ENCODE assay signal across 8 mouse cellular contexts in genomic region chr12:86891454-86891785, GRCm38 (mm10). TPM values are rescaled to one million over a fixed set of nuclear protein-coding genes. Genes with fewer than 3 reads are reported as not detected.
DNase-seq lines count a peak whose midpoint lies in the region; ATAC-seq and TF ChIP-seq lines count a peak whose summit lies in the region.

No protein-coding gene starts in this region.

- no peak for DNase-seq in lung, postnatal 25 days (ENCODE audit: low spot score)
- peak; percentile 50 for DNase-seq in kidney, postnatal 14 days
- DNase-seq in adrenal gland, postnatal 14 days: no peak
- no peak for DNase-seq in cerebellum, adult 11-12 months
- DNase-seq in left cerebral cortex, postnatal 10 days (ENCODE audit: extremely low spot score in 1 of 2, low spot score in 2 of 2): no peak

- peak overlapping the region; percentile 72 for H3K9ac ChIP-seq in lung, embryonic 16.5 days (ENCODE audit: low read length)
- peak overlapping the region; percentile 42; the same call in 1 of the 2 replicates for H3K9ac ChIP-seq in embryonic facial prominence, embryonic 12.5 days

- no peaks in the 10 kb centered on the region for H3K9me3 ChIP-seq in lung, embryonic 16.5 days (ENCODE audit: control insufficient read depth, low read length)
- H3K9me3 ChIP-seq in embryonic facial prominence, embryonic 12.5 days: no peaks in the 10 kb centered on the region

- H3K27me3 ChIP-seq in lung, embryonic 16.5 days (ENCODE audit: control insufficient read depth, insufficient read depth, low read depth, low read length): no peaks in the 10 kb centered on the region
- no peaks in the 10 kb centered on the region for H3K27me3 ChIP-seq in embryonic facial prominence, embryonic 12.5 days

- peak overlapping the region; percentile 52 for H3K4me3 ChIP-seq in lung, embryonic 16.5 days (ENCODE audit: low read length)
- H3K4me3 ChIP-seq in embryonic facial prominence, embryonic 12.5 days: peak overlapping the region; percentile 26
- H3K4me3 ChIP-seq in olfactory bulb, adult 2 months (ENCODE audit: insufficient read depth, low read depth, low read length): peak overlapping the region; percentile 24

- ATAC-seq in lung, embryonic 16.5 days (ENCODE audit: low read depth): no peak
- ATAC-seq in embryonic facial prominence, embryonic 12.5 days (ENCODE audit: insufficient number of reproducible peaks, insufficient read depth, low FRiP score, low TSS enrichment): no peak

- peak overlapping the region; percentile 81 for H3K4me2 ChIP-seq in lung, embryonic 16.5 days (ENCODE audit: low read depth, low read length)
- peak overlapping the region; percentile 54 for H3K4me2 ChIP-seq in embryonic facial prominence, embryonic 12.5 days (replicated peaks)

- H3K36me3 ChIP-seq in lung, embryonic 16.5 days (ENCODE audit: control insufficient read depth, insufficient read depth, low read length): no peaks in the 10 kb centered on the region
- no peaks in the 10 kb centered on the region for H3K36me3 ChIP-seq in embryonic facial prominence, embryonic 12.5 days

- peak overlapping the region; percentile 100 for H3K27ac ChIP-seq in lung, embryonic 16.5 days (ENCODE audit: low read length)
- peak overlapping the region; percentile 99 for H3K27ac ChIP-seq in embryonic facial prominence, embryonic 12.5 days
- H3K27ac ChIP-seq in olfactory bulb, adult 2 months (ENCODE audit: insufficient read depth, low read depth, low read length): peak overlapping the region; percentile 92

- TF ChIP-seq POLR2A in olfactory bulb, adult 2 months (IDR thresholded peaks at IDR 0.05; ENCODE audit: insufficient read depth, low read depth, low read length): no peak

- H3K4me1 ChIP-seq in lung, embryonic 16.5 days (replicated peaks; ENCODE audit: control insufficient read depth, insufficient read depth, low read length): peaks cover 81% of the 10 kb centered on the region
- H3K4me1 ChIP-seq in embryonic facial prominence, embryonic 12.5 days: peaks cover 83% of the 10 kb centered on the region
- peaks cover 59% of the 10 kb centered on the region for H3K4me1 ChIP-seq in olfactory bulb, adult 2 months (ENCODE audit: control insufficient read depth, insufficient read depth, low read length)

- TF ChIP-seq CTCF in olfactory bulb, adult 2 months (IDR thresholded peaks at IDR 0.05; ENCODE audit: insufficient read depth, low read depth, low read length): no peak

- intact Hi-C loops in left cerebral cortex, postnatal 10 days (cut with DNase I): no loop called here

- 16% methylated on average over 11 of the region's 11 CpGs for WGBS in lung, embryonic 16.5 days
- WGBS in embryonic facial prominence, embryonic 12.5 days: 5% methylated on average over 11 of the region's 11 CpGs
- WGBS in olfactory bulb, adult 2 months: 6% methylated on average over 11 of the region's 11 CpGs

RNA-seq across cellular contexts. Expression of gene Irf2bpl, which starts 6.8 kb away (rescaled TPM):
- polyA plus RNA-seq in lung, embryonic 16.5 days (2015; fragmentation: Nextera tagmentation; extraction: Ambion mirVana): 28.8 and 34.2 TPM in 2 replicates
- polyA plus RNA-seq in embryonic facial prominence, embryonic 12.5 days (2016; fragmentation: Nextera tagmentation; extraction: Ambion mirVana): 53.9 and 59.2 TPM in 2 replicates
- polyA plus RNA-seq in olfactory bulb, adult 2 months (2012; ENCODE audit: insufficient read depth, insufficient read length, low replicate concordance, missing spikeins): not detected in 2 replicates
- 48.4 and 53.8 TPM in 2 replicates for total RNA-seq in adrenal gland, postnatal 14 days (2021)
- 10 to 100 TPM; 86.4 to 89.5 TPM for total RNA-seq in left cerebral cortex, postnatal 10 days (2021)

RNA-seq across cellular contexts. Expression of gene Cipc, which starts 55.4 kb away (rescaled TPM):
- 18.9 and 20.2 TPM in 2 replicates for polyA plus RNA-seq in lung, embryonic 16.5 days (2015; fragmentation: Nextera tagmentation; extraction: Ambion mirVana)
- polyA plus RNA-seq in embryonic facial prominence, embryonic 12.5 days (2016; fragmentation: Nextera tagmentation; extraction: Ambion mirVana): 29.2 and 31.9 TPM in 2 replicates
- polyA plus RNA-seq in olfactory bulb, adult 2 months (2012; ENCODE audit: insufficient read depth, insufficient read length, low replicate concordance, missing spikeins): 112 TPM in 1 of 2 replicates, not detected in the other
- total RNA-seq in adrenal gland, postnatal 14 days (2021): 26.2 and 29.1 TPM in 2 replicates
- total RNA-seq in left cerebral cortex, postnatal 10 days (2021): 10 to 100 TPM; 59.9 to 61.9 TPM

Comparison
In these comparisons a context has a peak if more than half of its experiments do, and no peak if none do; other contexts are left out.
1. RNA of gene Irf2bpl, which starts 6.8 kb away (polyA plus RNA-seq): 53.9 to 59.2 TPM in embryonic facial prominence, embryonic 12.5 days and 28.8 to 34.2 TPM in lung, embryonic 16.5 days; not detected in olfactory bulb, adult 2 months; every median in the first group is over 10 times any median in the second.
2. Peak in every context shown above with its lines, with median percentiles within 50 percentile points of each other: H3K27ac ChIP-seq and H3K4me3 ChIP-seq.